Mouse (Mus musculus): ENCODE measurements at regions not wholly inside any gene's neighbourhood (a gene's known extent, or its start where the extent isn't known, plus 50 kb on each side); places are given as distances from the start of the nearest gene placed in this dataset.

GRCm38 (mm10) chr10:14270008-14270407 is 275.5 kb downstream of the Adgrg6 start:
- TF ChIP-seq CTCF (IDR thresholded peaks at IDR 0.05; ENCODE audit: low read depth, low read length): no peak
- TF ChIP-seq TAL1 (conservative IDR thresholded peaks at IDR 0.05; ENCODE audit: low read depth, low read length): no peak
- no peak for TF ChIP-seq POLR2AphosphoS5 (IDR thresholded peaks at IDR 0.05; ENCODE audit: insufficient replicate concordance, low read depth, low read length)
